Mouse (Mus musculus) granulocyte monocyte progenitor cell, adult 5-6 weeks (primary cell): ENCODE measurements at regions not wholly inside any gene's neighbourhood (a gene's known extent, or its start where the extent isn't known, plus 50 kb on each side); places are given as distances from the start of the nearest gene placed in this dataset.

Experiments used
- ATAC-seq: replicated peaks from 2 replicates; pipeline ENCODE4 v1.8.0; 2016; ENCODE audit warnings: mild to moderate bottlenecking, moderate TSS enrichment, inconsistent platforms; ENCODE audit not compliant: poor library complexity, severe bottlenecking

DNA sequence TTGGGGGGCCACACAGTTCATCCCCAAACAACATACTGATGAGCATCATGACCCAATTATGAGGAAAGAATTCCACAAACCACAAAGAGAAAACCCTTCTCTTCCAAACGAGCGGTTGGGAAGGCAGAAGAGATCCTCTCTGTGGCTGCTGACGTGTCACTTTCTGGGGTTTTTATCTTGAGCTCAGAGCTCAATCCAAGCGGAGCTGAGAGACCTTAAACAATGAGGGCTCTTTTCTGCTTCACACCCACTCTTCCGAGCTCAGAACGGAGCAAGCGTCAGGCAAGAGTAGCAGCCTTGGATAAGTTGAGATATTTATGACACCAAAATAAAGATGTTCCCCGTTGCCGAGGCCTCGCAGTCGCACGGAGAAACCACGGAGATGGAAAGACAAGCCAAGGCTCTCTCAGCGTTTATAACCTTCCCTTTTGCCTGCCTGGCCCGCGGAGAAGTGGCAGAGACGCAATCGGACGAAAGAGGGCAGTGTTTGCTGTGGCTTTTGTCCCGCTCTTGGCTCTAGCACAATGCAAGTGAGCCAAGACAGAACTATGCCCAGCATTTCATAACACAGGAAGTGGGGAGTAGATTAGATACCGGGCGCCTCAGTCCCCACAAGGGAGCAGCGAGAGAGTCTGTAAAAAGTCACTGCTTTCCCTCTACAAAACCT is 100.7 kb downstream of the Chic2 start:
- peak; percentile 98 for ATAC-seq

DNA sequence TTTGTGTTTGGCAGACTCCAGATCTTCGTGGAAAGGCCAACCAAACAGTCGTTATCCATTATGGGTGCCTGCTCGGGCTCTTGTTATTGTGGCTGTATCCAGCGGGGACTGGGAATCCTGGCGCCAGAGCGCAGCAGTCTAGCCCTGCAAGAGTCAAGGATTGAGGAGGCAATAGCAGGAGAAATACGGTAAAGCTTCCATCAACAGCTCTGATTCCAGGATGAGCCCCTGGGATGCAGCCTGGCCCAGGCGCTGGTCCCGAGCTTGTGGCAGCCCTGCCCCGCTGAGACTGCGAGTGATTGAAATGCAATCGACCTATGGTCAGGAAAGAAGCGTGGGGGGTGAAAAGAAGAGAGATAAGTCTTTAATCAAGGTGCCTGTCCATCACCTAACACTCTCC is 103.1 kb downstream of the Chic2 start:
- no peak for ATAC-seq

DNA sequence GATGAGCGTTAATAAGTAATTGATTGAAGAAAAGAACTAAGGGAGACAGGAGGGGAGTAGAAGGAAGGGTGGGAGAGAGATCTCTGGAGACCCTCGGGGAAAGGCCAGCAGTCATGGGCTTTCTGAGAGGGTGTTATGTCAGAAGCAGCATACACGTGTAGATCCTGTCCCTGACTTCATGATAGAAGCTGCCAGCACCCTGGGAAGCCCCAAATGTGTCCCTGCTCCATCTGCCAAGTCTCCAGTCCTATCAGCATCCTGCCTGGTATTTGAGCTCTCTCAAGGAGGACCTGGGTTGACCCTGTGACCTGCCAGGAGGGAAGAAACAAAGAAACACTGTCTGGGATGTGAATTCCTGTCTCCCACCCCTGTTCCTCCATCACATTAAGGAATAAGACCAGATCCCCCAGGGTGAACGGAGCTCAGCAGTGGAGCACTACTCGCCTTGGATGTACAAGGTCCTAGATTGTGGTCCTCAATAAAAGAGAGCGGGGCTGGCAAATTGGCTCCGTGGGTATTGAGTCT is 107.1 kb downstream of the Chic2 start:
- ATAC-seq: no peak

DNA sequence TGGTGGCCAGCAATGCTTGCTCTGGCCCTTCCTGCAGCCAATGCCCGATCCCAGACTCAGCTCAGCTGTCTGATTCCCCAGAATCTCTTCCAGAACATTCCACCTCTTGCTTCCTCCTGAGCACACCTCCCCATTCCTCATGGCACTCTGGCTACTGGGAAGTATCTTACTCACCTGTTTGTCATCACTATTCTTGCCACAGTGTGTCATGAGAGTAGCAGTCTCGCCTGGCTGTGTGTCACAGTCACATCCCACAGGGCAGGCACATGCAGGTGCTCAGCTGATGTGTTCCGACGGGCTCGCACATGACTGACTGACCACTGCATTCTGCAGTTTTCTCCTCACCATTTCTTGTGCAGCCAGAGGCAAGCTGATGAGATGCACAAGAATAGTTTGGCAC is 108.5 kb downstream of the Chic2 start:
- no peak for ATAC-seq

DNA sequence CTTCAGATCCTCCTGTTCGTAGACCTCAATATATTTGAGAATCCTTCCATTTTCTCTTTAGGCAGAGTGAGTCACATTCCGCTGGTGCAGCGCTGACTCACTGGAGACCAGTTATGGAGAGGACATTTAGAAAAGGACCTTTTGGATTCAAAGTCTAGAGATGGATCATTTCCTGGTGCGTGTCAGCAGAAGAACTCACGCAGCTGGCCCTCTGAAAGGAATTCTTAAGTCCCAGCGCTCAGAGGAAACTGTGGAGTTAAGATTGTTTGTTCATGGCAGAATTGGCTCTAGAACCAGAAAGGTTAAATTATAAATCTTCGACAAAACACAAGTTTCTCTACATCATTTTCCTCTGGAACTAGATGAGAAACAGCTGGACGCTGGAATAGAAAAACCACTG is 108.9 kb downstream of the Chic2 start:
- ATAC-seq: no peak

DNA sequence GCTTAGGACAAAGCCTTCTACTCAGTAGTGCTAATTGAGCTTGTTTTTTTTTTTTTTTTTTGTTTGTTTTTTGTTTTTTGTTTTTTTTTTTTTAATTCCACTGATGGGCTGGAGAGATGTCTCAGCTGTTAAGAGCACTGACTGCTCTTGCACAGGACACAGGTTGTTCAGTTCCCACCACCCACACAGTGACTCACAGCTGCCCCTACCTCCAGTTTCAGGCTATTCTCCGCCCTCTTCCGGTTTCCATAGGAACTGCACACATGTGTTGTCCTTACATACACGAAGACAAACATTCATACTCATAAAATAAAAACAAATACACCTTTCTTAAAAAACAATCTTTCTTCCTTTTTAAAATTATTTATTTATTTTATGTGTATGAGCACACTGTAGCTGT is 111.3 kb downstream of the Chic2 start:
- ATAC-seq: no peak

DNA sequence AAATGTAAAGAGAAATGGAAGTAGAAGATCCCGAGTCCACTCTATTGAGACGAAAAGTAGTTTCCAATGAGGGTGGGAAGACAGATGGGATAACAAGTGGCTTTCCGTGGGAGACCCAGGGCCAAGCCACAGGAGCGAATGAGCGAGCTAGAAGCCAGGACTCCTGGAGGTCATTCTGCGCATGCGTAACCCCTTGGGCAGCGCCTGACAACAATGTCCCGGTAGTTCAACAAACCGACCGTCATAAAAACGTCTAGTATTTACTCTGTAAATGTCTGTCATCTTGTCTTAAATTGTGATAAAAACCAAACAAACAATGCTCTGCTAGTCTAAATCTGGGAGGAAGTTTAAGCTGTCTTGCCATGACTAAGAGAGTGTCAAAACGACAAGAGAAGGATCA is 112.4 kb downstream of the Chic2 start:
- ATAC-seq: no peak

DNA sequence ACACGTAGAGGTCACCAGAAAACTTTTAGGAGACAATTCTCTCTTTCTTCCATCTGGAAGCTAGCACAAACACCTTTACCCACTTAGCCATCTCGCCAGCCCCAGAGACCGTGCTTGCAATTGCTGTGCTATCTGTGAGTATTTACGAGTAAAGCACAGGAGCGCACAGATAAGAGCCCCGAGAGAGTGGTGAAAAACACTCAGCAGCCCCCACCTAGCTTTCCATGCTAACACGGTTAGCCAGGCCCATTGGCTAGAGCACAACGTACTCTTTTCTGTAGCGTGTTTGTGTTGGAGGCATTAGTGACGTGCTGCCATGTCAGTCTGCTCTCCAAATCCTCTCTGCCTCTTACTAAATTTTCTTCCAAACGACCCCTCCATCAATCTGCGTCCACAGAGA is 112.8 kb downstream of the Chic2 start:
- ATAC-seq: no peak

DNA sequence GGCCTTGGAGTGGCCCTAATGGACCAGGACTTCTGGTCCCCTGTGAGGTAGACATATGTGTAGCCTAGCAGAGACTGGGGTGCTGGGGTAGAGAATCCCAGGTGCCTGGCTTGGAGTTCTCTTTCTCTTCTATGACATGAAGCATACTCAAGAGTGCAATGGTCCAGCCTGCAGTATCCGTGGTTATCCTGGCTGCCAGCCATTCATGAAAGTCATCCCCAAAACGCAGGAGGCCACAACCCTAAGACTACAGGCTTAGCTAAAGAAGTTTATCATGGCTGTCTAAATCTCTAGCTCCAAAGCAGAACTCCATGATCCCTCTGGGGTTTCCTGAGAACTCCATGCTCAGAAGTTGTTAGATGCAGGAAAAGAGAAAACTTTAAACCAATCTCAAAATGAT is 117.0 kb downstream of the Chic2 start:
- ATAC-seq: no peak

DNA sequence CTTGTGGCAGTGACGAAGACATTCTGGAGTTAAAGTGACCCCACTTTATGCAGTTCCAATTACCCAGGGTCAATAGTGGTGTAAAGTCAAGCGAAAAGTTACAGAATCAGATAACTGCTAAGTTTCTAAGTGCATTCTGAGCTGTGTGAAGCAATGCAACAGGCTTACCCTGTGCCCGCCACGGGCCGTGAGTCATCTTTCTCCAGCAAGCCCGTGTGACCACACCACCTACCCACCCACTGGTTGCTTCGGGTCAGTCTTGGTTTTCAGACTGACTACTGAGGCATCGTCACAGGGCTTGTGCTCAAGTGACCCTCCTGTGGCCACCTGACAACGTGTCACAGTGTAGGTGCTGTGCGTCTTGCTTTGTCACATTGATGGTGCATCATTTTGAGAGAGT is 118.8 kb downstream of the Chic2 start:
- ATAC-seq: no peak

DNA sequence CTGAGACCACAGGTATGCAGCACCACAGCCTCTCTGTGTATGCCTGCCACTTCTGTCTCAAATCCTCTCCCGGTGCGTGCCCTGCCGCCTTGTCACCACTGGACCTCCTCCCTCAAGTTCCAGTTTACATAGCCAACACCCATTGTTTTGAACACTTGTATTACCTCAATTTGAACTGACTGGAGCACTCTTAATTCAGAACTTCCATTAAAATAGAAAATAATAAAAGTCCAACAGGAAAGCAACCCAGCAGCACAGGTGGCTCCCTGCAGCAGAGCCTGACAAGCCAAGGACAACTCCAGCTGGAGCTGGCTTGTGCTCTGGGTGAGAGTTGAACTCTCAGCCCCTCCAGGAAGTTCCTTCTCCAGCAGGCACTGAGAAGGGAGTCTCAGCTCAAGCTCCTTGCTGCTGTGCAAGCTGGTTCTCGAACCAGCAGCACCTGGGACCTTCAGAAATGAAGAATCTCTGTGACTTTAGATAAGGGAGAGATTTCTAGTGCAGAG is 120.5 kb downstream of the Chic2 start:
- no peak for ATAC-seq

DNA sequence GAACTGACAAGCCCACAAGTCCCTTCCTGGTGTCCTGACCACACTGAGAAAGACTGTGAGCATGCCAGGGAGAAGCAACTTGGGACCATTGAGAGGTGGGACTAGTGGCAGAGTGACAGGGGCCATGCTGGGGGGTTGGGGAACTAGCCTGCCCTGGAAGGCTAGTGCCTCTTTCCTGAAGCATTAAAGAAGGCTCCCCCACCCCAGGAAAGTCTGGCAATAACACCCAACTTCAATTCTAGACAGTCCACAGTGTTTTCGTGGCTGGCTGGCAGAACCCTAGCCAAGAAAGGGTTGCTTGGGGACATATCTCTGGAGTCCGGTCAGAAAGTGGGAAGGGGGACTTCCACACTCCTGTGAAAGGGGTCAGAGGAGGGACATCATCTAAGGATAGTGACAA is 121.2 kb downstream of the Chic2 start:
- ATAC-seq: no peak

DNA sequence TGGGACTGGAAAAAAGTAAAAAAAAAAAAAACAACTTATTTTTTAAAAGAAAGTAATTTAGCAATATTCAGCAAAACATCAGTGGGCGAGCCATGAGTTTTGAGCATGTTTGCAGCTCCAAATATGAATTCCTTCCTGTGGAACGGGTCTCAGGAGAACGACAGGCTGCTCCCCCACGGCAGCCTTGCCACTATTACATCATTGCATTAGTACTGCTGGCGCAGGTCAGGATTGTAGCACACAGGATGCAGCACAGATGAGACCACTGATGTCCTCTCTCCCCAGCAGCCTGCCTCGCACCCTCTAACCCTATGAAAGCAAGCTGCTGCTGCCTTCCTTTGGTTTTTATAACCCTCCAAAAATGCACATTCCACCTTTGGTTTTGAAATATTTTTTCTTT is 121.7 kb downstream of the Chic2 start:
- no peak for ATAC-seq

DNA sequence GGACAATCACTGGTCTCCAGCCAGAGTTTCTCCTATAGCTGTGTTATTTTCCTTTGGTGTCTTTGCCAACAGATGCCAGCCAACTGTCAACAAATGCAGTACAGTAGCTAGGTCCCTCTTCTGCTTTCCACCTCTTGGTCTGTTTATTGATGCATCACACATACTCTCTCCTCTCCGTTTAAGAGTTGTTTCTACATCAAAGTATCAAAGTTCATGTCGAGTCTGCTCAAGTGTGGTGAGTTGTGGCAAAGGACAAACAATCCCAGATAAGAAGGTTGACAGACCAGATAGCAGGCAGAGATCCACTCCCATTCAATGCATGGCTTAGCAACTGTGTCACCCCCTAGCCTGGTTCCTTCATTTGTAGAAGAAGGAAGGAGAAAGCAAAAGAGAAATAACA is 123.6 kb downstream of the Chic2 start:
- no peak for ATAC-seq

DNA sequence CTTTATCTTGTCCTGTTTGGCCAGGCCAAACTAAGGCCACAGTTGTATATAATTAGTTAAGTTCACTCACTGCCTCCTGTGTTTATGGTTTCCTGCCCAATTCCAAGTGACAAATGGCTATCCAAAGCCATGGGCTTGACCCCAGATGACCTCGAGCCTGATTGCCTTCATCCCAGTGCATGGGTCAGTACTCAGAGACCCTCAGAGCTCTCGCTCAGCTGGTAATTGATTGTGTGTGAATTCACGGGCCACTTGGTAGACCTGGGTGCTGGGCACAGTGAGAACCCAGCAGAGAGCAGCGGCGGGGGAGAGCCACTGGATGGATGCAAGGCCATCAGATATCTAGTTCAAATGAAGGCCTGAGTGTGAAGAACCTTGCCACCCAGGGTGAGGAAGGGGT is 124.1 kb downstream of the Chic2 start:
- ATAC-seq: no peak

DNA sequence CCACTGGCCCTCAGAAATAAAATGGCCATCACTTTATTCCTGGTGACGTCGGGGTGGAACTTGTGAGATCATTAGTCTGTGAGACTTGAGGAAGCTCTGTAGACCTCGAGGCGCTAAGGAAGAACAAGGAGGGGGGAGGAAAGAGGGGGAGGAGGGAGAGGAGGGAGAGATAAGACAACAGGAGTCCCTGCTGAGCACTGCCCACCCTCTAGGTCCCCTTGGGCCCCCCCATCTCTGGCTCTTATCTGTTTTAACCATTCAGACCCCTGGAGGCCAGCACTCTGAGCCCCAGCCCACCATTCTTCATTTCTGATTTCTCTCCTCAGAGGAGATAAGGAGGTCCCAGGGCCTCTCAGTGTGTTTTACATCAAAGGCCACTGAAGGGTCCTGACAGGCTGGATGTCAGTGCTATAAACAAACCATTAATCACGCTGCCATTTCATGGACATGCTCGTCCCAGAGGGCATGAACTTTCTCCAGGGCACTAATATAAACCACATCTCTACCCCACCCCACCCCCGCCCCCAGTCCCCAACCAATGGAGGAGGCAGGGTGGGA is 139.0 kb downstream of the Chic2 start:
- ATAC-seq: no peak

DNA sequence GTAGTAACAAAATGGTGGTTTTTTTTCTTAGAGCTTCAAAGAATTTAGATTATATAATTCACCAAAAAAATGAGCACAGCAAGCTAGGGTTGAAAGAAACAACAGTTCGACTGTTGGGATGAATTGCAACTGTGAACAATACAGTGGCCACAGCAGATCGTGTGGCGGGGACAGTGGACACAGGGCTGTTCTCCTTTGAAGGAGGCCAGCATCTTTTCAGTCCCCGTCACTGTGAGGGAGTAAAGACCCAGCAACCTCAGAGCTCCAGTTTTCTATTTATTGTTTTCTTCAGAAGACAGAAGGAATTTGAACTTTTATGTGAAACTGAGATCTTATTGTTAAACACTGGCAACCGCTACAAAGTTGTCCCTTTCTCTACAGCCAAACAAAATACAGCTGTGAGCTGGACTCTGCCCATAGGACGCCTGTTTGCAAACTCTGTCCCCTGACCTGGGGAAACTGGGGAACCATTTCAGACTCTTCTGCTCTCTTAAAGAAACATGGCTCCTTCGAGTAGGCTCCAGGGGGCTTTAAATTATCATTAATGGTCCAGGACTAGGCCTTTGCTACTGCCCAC is 139.6 kb downstream of the Chic2 start:
- no peak for ATAC-seq

DNA sequence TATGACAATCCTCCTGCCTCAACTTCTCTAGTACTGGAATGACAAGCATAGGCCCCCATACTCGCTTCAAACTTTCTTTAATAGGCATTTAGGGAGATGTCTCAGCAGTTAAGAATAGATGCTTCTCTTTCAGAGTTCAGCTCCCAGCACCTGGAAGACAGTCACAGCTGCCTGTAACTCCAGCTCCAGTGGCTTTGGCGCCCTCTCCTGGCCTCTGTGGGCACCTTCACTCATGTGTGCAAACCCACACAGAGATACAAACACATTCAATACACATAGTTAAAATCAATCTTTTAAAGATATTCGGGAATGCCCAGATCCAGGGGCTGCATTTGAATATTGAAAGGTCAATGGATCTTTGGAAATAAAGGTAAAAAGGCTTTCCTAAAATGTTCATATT is 140.2 kb downstream of the Chic2 start:
- no peak for ATAC-seq

DNA sequence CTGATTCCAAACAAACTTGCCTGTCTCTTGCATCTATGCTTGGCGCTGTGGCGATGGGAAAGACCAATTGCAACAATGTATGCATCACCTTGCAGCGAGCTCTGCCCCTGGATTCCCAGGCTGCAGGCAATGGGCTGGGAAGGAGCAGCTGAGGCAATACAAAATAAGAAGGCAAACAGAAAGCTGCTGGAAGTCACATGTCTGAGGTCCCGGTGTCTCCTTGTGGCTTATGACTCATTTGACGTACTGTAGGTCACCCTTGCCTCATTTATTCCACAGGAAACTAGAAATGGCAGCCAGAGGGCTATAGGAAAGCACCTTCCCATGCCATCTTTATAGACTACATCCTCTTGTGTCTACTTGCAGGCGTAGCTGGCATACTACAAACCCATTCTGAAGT is 140.9 kb downstream of the Chic2 start:
- no peak for ATAC-seq

DNA sequence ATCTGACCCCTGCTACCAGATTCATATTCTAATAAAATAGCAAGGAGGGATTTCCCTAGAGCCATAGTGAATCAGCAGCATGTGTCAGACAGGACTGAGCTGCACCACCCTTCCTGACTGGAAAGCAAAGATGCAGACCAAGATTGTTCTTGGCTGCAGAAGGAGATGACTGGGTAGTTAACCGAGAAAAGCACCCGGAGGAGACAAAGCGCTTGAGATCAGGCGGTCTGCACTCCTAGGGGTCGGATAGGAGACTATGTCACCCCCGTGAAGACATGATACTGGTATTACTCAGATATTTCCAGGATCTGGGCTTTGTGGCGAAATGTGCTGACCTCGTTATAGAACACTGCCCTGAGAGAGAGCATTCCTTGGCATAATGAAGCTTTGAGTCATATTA is 147.4 kb downstream of the Chic2 start:
- no peak for ATAC-seq

DNA sequence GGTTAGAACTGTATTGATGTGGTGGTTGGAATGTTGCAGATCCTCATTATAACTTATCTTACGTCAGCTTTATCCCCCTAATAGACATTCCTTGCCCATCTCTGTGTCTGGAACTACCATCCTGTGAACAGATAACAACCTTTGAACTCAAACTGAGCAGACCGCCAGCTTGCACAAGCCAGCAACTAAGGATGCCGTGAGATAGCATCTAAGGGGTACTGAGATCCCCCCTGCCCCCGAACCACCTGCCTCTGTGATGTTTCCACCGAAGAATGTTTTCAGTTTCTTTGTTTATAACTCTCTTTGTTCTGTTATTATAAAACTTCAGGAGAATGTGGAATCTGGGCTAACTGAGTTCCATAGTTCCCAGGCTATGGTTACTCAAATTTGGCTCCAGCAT is 151.3 kb downstream of the Chic2 start:
- no peak for ATAC-seq

DNA sequence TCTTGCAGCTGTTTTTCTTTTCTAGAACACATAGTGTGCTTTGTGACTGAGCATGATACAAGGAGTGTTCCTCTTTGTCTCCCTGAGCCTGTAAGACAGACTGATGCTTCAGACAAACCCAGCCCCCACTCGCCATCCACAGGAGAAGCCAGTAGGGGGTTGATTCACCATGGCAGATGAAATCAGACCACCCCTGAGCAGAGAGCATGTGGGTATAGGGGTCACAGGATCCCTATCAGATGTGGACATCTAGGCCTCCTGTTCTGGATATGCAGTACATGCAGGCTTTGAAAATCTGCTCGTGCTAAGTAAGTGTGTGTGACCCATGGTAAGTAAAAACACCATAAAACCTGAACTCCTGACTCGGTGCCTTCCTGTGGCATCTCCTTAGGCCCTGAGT is 153.0 kb downstream of the Chic2 start:
- ATAC-seq: no peak
